Mouse (Mus musculus) frontal cortex, adult 2 months (tissue): Measurements from ENCODE around the gene Olfr549. TPM values are rescaled to one million over a fixed set of nuclear protein-coding genes. Genes with fewer than 3 reads are reported as not detected.

Source experiments
- DNase-seq, 2 experiments: peaks; one replicate each; pipeline ENCODE4 v3.0.0; 2022; ENCODE audit warnings: low spot score in 1 of 2; ENCODE audit errors: extremely low spot score in 1 of 2
- polyA plus RNA-seq: library from polyadenylated mRNA; depleted of rRNA; stranded (reverse); fragments of >200 nt; gene quantifications from 2 replicates; pipeline ENCODE4 v1.2.3, GENCODE M21; 2012; rRNA removed

Gene Olfr549
- 0.08 TPM in 1 of 2 replicates, not detected in the other for polyA plus RNA-seq

- no peak for DNase-seq
These were observed at the start of gene Olfr549 for GRCm38 (mm10) chr7:102549570-102549969. Gene Olfr549, plus strand, starts transcription at chr7:102549870.

GRCm38 (mm10) chr7:102501986-102502385, 47.7 kb upstream of the Olfr549 start:
- DNase-seq: no peak

GRCm38 (mm10) chr7:102506848-102507247, 42.8 kb upstream of the Olfr549 start:
- peak; percentile 55 to 90 for DNase-seq

- no peak for DNase-seq
These were observed 41.6 kb upstream of the Olfr549 start for GRCm38 (mm10) chr7:102508066-102508465.

GRCm38 (mm10) chr7:102508666-102509065, 41.0 kb upstream of the Olfr549 start:
- DNase-seq: no peak

GRCm38 (mm10) chr7:102509726-102510125, 39.9 kb upstream of the Olfr549 start:
- DNase-seq: no peak

GRCm38 (mm10) chr7:102511927-102512326, 37.7 kb upstream of the Olfr549 start:
- no peak for DNase-seq

- DNase-seq: peak; percentile 20 to 88
These were observed 36.7 kb upstream of the Olfr549 start for GRCm38 (mm10) chr7:102512814-102513435.

- DNase-seq: no peak
These were observed 35.5 kb upstream of the Olfr549 start for GRCm38 (mm10) chr7:102514144-102514543.

GRCm38 (mm10) chr7:102516261-102517050, 33.2 kb upstream of the Olfr549 start:
- DNase-seq: no peak

- no peak for DNase-seq
These were observed 32.7 kb upstream of the Olfr549 start for GRCm38 (mm10) chr7:102517051-102517335.

- DNase-seq: no peak
These were observed 20.6 kb upstream of the Olfr549 start for GRCm38 (mm10) chr7:102529052-102529451.

- no peak for DNase-seq
These were observed 15.2 kb upstream of the Olfr549 start, which contains the start of gene Olfr547 for GRCm38 (mm10) chr7:102534449-102534848. Gene Olfr547, plus strand, starts transcription at chr7:102534749.

- DNase-seq: no peak
These were observed 9.1 kb upstream of the Olfr549 start, which contains the start of gene Olfr548-ps1 for GRCm38 (mm10) chr7:102540596-102540995. Gene Olfr548-ps1, plus strand, starts transcription at chr7:102540896.

GRCm38 (mm10) chr7:102541251-102541650, 8.4 kb upstream of the Olfr549 start:
- no peak for DNase-seq

- no peak for DNase-seq
These were observed 3.6 kb downstream of the Olfr549 start for GRCm38 (mm10) chr7:102553279-102553678.

GRCm38 (mm10) chr7:102564999-102565997, 15.6 kb downstream of the Olfr549 start, which contains the start of gene Trim21:
Gene Trim21, minus strand, starts transcription at chr7:102565486.
- DNase-seq: peak; percentile 24 to 59

GRCm38 (mm10) chr7:102566219-102566618, 16.5 kb downstream of the Olfr549 start:
- no peak for DNase-seq

- peak in 1 of 2 experiments; percentile 8 for DNase-seq
These were observed 21.5 kb downstream of the Olfr549 start, which contains the start of gene Olfr550 for GRCm38 (mm10) chr7:102571142-102571541. Gene Olfr550, plus strand, starts transcription at chr7:102571442.

GRCm38 (mm10) chr7:102573174-102573830, 23.6 kb downstream of the Olfr549 start:
- no peak for DNase-seq
